Mouse (Mus musculus) kidney, embryonic 16.5 days (tissue): ENCODE measurements around the gene 7530416G11Rik. TPM values are rescaled to one million over a fixed set of nuclear protein-coding genes. Genes with fewer than 3 reads are reported as not detected.

Experiments used
- ATAC-seq: fragments of 200-750 bp; cut with Nextera tagmentation; 2 replicates; pipeline ENCODE4 v1.8.0; 2017; ENCODE audit warnings: moderate TSS enrichment; ENCODE audit not compliant: low FRiP score, low TSS enrichment
- H3K27ac ChIP-seq: fragments of 300-500 bp; sonication (generic); 2 replicates; pipeline ENCODE4 v1.5.1; 2014; ENCODE audit warnings: low read length
- H3K27me3 ChIP-seq: fragments of 300-500 bp; sonication (generic); 2 replicates; pipeline ENCODE4 v1.6.1; 2014; ENCODE audit warnings: low read length, control low read depth, mixed read lengths; ENCODE audit not compliant: insufficient read depth
- H3K36me3 ChIP-seq: fragments of 300-500 bp; sonication (generic); 2 replicates; pipeline ENCODE4 v1.6.1; 2014; ENCODE audit warnings: low read length, control low read depth, mixed read lengths; ENCODE audit not compliant: insufficient read depth
- H3K4me1 ChIP-seq: fragments of 300-500 bp; sonication (generic); 2 replicates; pipeline ENCODE4 v1.6.1; 2014; ENCODE audit warnings: low read length, control low read depth, mixed read lengths; ENCODE audit not compliant: insufficient read depth
- H3K4me2 ChIP-seq: fragments of 300-500 bp; sonication (generic); replicated peaks from 2 replicates; pipeline ENCODE4 v1.6.1; 2014; ENCODE audit warnings: low read depth, low read length
- H3K4me3 ChIP-seq: fragments of 300-500 bp; sonication (generic); 2 replicates; pipeline ENCODE4 v1.5.1; 2014; ENCODE audit warnings: mild to moderate bottlenecking, low read length
- H3K9ac ChIP-seq: fragments of 300-500 bp; sonication (generic); replicated peaks from 2 replicates; pipeline ENCODE4 v1.6.1; 2014; ENCODE audit warnings: low read length
- H3K9me3 ChIP-seq: fragments of 300-500 bp; sonication (generic); 2 replicates; pipeline ENCODE4 v1.6.1; 2016; ENCODE audit warnings: low read length, control low read depth
- WGBS: fragments of 180-500 bp; shearing (Covaris S2); extraction: QIAGEN DNeasy Blood & Tissue Kit; methylation state at CpG from one replicate; pipeline ENCODE4 v1.1.7; 2014; 5-methylcytosine and 5-hydroxymethylcytosine counted together
- polyA plus RNA-seq: library from polyadenylated mRNA; unstranded; fragments of >200 nt; fragmentation: Nextera tagmentation; extraction: Ambion mirVana; gene quantifications from 2 replicates; pipeline ENCODE4 v1.2.1, GENCODE M21; 2015

7530416G11Rik gene
- polyA plus RNA-seq, 1 experiment from 2014 or later: not detected

GRCm38 (mm10) chr15:85464190-85464589, 38.8 kb downstream of the 7530416G11Rik start:
- Histone ChIP-seq H3K27me3 (no peaks in the 10 kb centered on the region), H3K9ac (no peak overlapping the region), H3K4me1 (peaks cover 7% of the 10 kb centered on the region; the same call in 1 of the 2 replicates), H3K4me3 (no peak overlapping the region), H3K4me2 (no peak overlapping the region), H3K27ac (no peak overlapping the region), H3K36me3 (peaks cover 31% of the 10 kb centered on the region), H3K9me3 (no peaks in the 10 kb centered on the region)
- 26% methylated on average over 5 of the region's 5 CpGs for WGBS
- ATAC-seq: no peak

- H3K9ac ChIP-seq: no peak overlapping the region
- no peak overlapping the region for H3K27ac ChIP-seq
- 70% methylated on average over 13 of the region's 13 CpGs for WGBS
- H3K36me3 ChIP-seq: peaks cover 26% of the 10 kb centered on the region
- H3K4me3 ChIP-seq: no peak overlapping the region
- no peaks in the 10 kb centered on the region for H3K27me3 ChIP-seq
- ATAC-seq: no peak
- H3K9me3 ChIP-seq: no peaks in the 10 kb centered on the region
- H3K4me1 ChIP-seq: no peaks in the 10 kb centered on the region
- no peak overlapping the region for H3K4me2 ChIP-seq
Measured at GRCm38 (mm10) chr15:85463027-85463790, 39.8 kb downstream of the 7530416G11Rik start.

GRCm38 (mm10) chr15:85462138-85462537, 40.9 kb downstream of the 7530416G11Rik start:
- 94% methylated on average over 4 of the region's 4 CpGs for WGBS
- H3K36me3 ChIP-seq: peaks cover 25% of the 10 kb centered on the region

GRCm38 (mm10) chr15:85461541-85461940, 41.5 kb downstream of the 7530416G11Rik start:
- 86% methylated on average over 4 of the region's 4 CpGs for WGBS
- no peak for ATAC-seq
- no peak overlapping the region for H3K27ac ChIP-seq
- H3K27me3 ChIP-seq: no peaks in the 10 kb centered on the region
- H3K4me3 ChIP-seq: no peak overlapping the region
- H3K36me3 ChIP-seq: peaks cover 25% of the 10 kb centered on the region
- H3K4me2 ChIP-seq: no peak overlapping the region
- H3K4me1 ChIP-seq: 0 out of 2 replicates have a peak, but pooled peaks cover 1% of the 10 kb centered on the region
- no peaks in the 10 kb centered on the region for H3K9me3 ChIP-seq
- H3K9ac ChIP-seq: no peak overlapping the region

More at GRCm38 (mm10) chr15:85462138-85462537, 40.9 kb downstream of the 7530416G11Rik start:
- Histone ChIP-seq H3K9me3 (no peaks in the 10 kb centered on the region), H3K27ac (no peak overlapping the region), H3K4me2 (no peak overlapping the region), H3K27me3 (no peaks in the 10 kb centered on the region), H3K9ac (no peak overlapping the region), H3K4me3 (no peak overlapping the region), H3K4me1 (no peaks in the 10 kb centered on the region)
- no peak for ATAC-seq

GRCm38 (mm10) chr15:85458631-85459082, 44.4 kb downstream of the 7530416G11Rik start:
- ATAC-seq: no peak
- H3K27me3 ChIP-seq: no peaks in the 10 kb centered on the region

GRCm38 (mm10) chr15:85457838-85458237, 45.2 kb downstream of the 7530416G11Rik start:
- Histone ChIP-seq H3K9ac (no peak overlapping the region), H3K4me2 (no peak overlapping the region), H3K9me3 (no peaks in the 10 kb centered on the region), H3K36me3 (peaks cover 11% of the 10 kb centered on the region), H3K4me3 (no peak overlapping the region), H3K27ac (no peak overlapping the region), H3K4me1 (0 out of 2 replicates have a peak, but pooled peaks cover 4% of the 10 kb centered on the region), H3K27me3 (no peaks in the 10 kb centered on the region)
- ATAC-seq: no peak
- whole genome bisulfite sequencing: 73% methylated on average over 8 of the region's 8 CpGs

More at GRCm38 (mm10) chr15:85458631-85459082, 44.4 kb downstream of the 7530416G11Rik start:
- WGBS: 62% methylated on average over 4 of the region's 4 CpGs
- H3K27ac ChIP-seq: no peak overlapping the region
- no peak overlapping the region for H3K9ac ChIP-seq
- H3K36me3 ChIP-seq: peaks cover 19% of the 10 kb centered on the region
- no peak overlapping the region for H3K4me3 ChIP-seq
- H3K4me2 ChIP-seq: no peak overlapping the region
- H3K4me1 ChIP-seq: 0 out of 2 replicates have a peak, but pooled peaks cover 4% of the 10 kb centered on the region
- no peaks in the 10 kb centered on the region for H3K9me3 ChIP-seq

GRCm38 (mm10) chr15:85456891-85457290, 46.1 kb downstream of the 7530416G11Rik start:
- Histone ChIP-seq H3K4me2 (no peak overlapping the region), H3K9me3 (no peaks in the 10 kb centered on the region), H3K4me3 (no peak overlapping the region), H3K4me1 (0 out of 2 replicates have a peak, but pooled peaks cover 4% of the 10 kb centered on the region), H3K27me3 (no peaks in the 10 kb centered on the region), H3K36me3 (peaks cover 10% of the 10 kb centered on the region), H3K9ac (no peak overlapping the region), H3K27ac (no peak overlapping the region)
- ATAC-seq: no peak
- WGBS: 76% methylated on average over 8 of the region's 8 CpGs

GRCm38 (mm10) chr15:85446652-85447051, 56.4 kb downstream of the 7530416G11Rik start:
- Histone ChIP-seq H3K36me3 (peaks cover 11% of the 10 kb centered on the region; the same call in 1 of the 2 replicates), H3K27me3 (no peaks in the 10 kb centered on the region), H3K4me2 (no peak overlapping the region), H3K4me3 (no peak overlapping the region), H3K27ac (no peak overlapping the region), H3K9me3 (no peaks in the 10 kb centered on the region), H3K9ac (no peak overlapping the region), H3K4me1 (no peaks in the 10 kb centered on the region)
- WGBS: 74% methylated on average over 3 of the region's 3 CpGs
- no peak for ATAC-seq
